Mouse (Mus musculus) layer of hippocampus, adult 2 months (tissue): Measurements from ENCODE around the gene Arhgef7. TPM values are rescaled to one million over a fixed set of nuclear protein-coding genes. Genes with fewer than 3 reads are reported as not detected.
"Not testable (repeated sequence)": the region's sequence is repeated elsewhere in the genome, so short reads cannot be mapped to it uniquely, and the experiment has no call there.

Experiments
- DNase-seq, 2 experiments: peaks; one replicate each; pipeline ENCODE4 v3.0.0; 2022; ENCODE audit warnings: low spot score in 2 of 2
- H3K27ac ChIP-seq: fragments of 200-600 bp; 2 replicates; pipeline ENCODE4 v1.8.1; 2022
- H3K4me3 ChIP-seq: fragments of 200-600 bp; 2 replicates; pipeline ENCODE4 v1.8.1; 2022; ENCODE audit warnings: mild to moderate bottlenecking
- CTCF ChIP-seq: fragments of 200-600 bp; conservative IDR thresholded peaks from 2 replicates; pipeline ENCODE4 v1.8.1; 2022; ENCODE audit warnings: antibody characterized with exemption, mild to moderate bottlenecking, moderate library complexity
- total RNA-seq, 2 experiments: library from RNA; stranded (reverse); gene quantifications; 2 replicates each; pipeline ENCODE4 v1.2.3; 2021

Arhgef7 gene
- total RNA-seq, 2 experiments from 2014 or later, result 120 to 123 TPM

GRCm38 (mm10) chr8:11842757-11843156 lies 115.2 kb downstream of the Arhgef7 start:
- no peak for DNase-seq
- H3K27ac ChIP-seq, result no peak overlapping the region
- no peak for TF ChIP-seq CTCF
- H3K4me3 ChIP-seq, result no peak overlapping the region

GRCm38 (mm10) chr8:11843677-11844315 lies 116.3 kb downstream of the Arhgef7 start:
- Histone ChIP-seq H3K27ac (no peak overlapping the region), H3K4me3 (no peak overlapping the region)
- TF ChIP-seq CTCF, result peak; percentile 17; the same call in 1 of the 2 replicates
- DNase-seq, result peak; percentile 50 to 53

GRCm38 (mm10) chr8:11844316-11844685 lies 116.8 kb downstream of the Arhgef7 start:
- Histone ChIP-seq H3K4me3 (no peak overlapping the region), H3K27ac (no peak overlapping the region)
- no peak for TF ChIP-seq CTCF
- DNase-seq, result no peak

- no peak for DNase-seq
- Histone ChIP-seq H3K27ac (no peak overlapping the region), H3K4me3 (no peak overlapping the region)
- no peak for TF ChIP-seq CTCF
These were observed 119.3 kb downstream of the Arhgef7 start for GRCm38 (mm10) chr8:11846807-11847206.

- no peak for DNase-seq
- H3K27ac ChIP-seq, result no peak overlapping the region
- TF ChIP-seq CTCF, result peak; percentile 42
- H3K4me3 ChIP-seq, result no peak overlapping the region
These were observed 140.3 kb downstream of the Arhgef7 start for GRCm38 (mm10) chr8:11867832-11868231.

GRCm38 (mm10) chr8:11874227-11874626 lies 146.7 kb downstream of the Arhgef7 start:
- DNase-seq, H3K4me3 ChIP-seq, H3K27ac ChIP-seq: not testable (repeated sequence)

GRCm38 (mm10) chr8:11884646-11885045 lies 157.1 kb downstream of the Arhgef7 start:
- DNase-seq, result no peak
- no peak for TF ChIP-seq CTCF
- Histone ChIP-seq H3K27ac (no peak overlapping the region), H3K4me3 (no peak overlapping the region)

Other genes starting within 250 kb of the Arhgef7 start
- not detected for gene Rab20, start 249.0 kb upstream of the Arhgef7 start, total RNA-seq
- gene Naxd, start 230.2 kb upstream of the Arhgef7 start, total RNA-seq, result 10 to 100 TPM; 62.7 to 69.0 TPM
- 10 to 100 TPM; 22.7 to 26.5 TPM for gene Cars2, start 176.9 kb upstream of the Arhgef7 start, total RNA-seq
- 10 to 100 TPM; 37.1 TPM for gene Ing1, start 172.2 kb upstream of the Arhgef7 start, total RNA-seq
- gene Ankrd10, start 92.0 kb upstream of the Arhgef7 start, total RNA-seq, result 10 to 100 TPM; 55.4 to 71.2 TPM
- not detected for gene 1700016D06Rik, start 26.7 kb upstream of the Arhgef7 start, total RNA-seq
- 1 to 10 TPM in 1 of 2 experiments, not detected in 1; 1.2 TPM for gene Tex29, start 112.8 kb downstream of the Arhgef7 start, total RNA-seq